Mouse (Mus musculus): ENCODE results near the gene Igfbp2. TPM values are rescaled to one million over a fixed set of nuclear protein-coding genes. Genes with fewer than 3 reads are reported as not detected.

The Igfbp2 gene
- polyA plus RNA-seq, 1 experiment, result 308 TPM

GRCm38 (mm10) chr1:72885111-72885818, 61.0 kb downstream of the Igfbp2 start:
- 74% methylated on average over 11 of the region's 11 CpGs for WGBS
- TF ChIP-seq CTCF (IDR thresholded peaks at IDR 0.05; ENCODE audit: insufficient read depth, low read length) (no peak), POLR2A (IDR thresholded peaks at IDR 0.05; ENCODE audit: borderline replicate concordance, extremely low read depth, low read depth, low read length) (no peak)

GRCm38 (mm10) chr1:72885819-72886169, 61.5 kb downstream of the Igfbp2 start:
- TF ChIP-seq POLR2A (IDR thresholded peaks at IDR 0.05; ENCODE audit: borderline replicate concordance, extremely low read depth, low read depth, low read length) (no peak), CTCF (IDR thresholded peaks at IDR 0.05; ENCODE audit: insufficient read depth, low read length) (no peak)
- Histone ChIP-seq H3K4me1 (ENCODE audit: control insufficient read depth, insufficient read depth, low read length) (peaks cover 2% of the 10 kb centered on the region; the same call in 1 of the 2 replicates), H3K4me3 (replicated peaks; ENCODE audit: extremely low read depth, low read depth, low read length) (no peak overlapping the region)
- WGBS, result 64% methylated on average over 7 of the region's 7 CpGs
- DNase-seq, result no peak

More at GRCm38 (mm10) chr1:72885111-72885818, 61.0 kb downstream of the Igfbp2 start:
- Histone ChIP-seq H3K4me1 (ENCODE audit: control insufficient read depth, insufficient read depth, low read length) (peaks cover 2% of the 10 kb centered on the region; the same call in 1 of the 2 replicates), H3K4me3 (replicated peaks; ENCODE audit: extremely low read depth, low read depth, low read length) (no peak overlapping the region)
- no peak for DNase-seq

GRCm38 (mm10) chr1:72887910-72888309, 63.6 kb downstream of the Igfbp2 start:
- Histone ChIP-seq H3K4me1 (ENCODE audit: control insufficient read depth, insufficient read depth, low read length) (peaks cover 2% of the 10 kb centered on the region; the same call in 1 of the 2 replicates), H3K4me3 (replicated peaks; ENCODE audit: extremely low read depth, low read depth, low read length) (no peak overlapping the region)
- 23% methylated on average over 1 of the region's 1 CpGs for WGBS
- no peak for DNase-seq
- TF ChIP-seq POLR2A (IDR thresholded peaks at IDR 0.05; ENCODE audit: borderline replicate concordance, extremely low read depth, low read depth, low read length) (no peak), CTCF (IDR thresholded peaks at IDR 0.05; ENCODE audit: insufficient read depth, low read length) (no peak)

- H3K4me3 ChIP-seq (replicated peaks; ENCODE audit: extremely low read depth, low read depth, low read length), result no peak overlapping the region
- H3K4me1 ChIP-seq (ENCODE audit: control insufficient read depth, insufficient read depth, low read length), result no peaks in the 10 kb centered on the region
- WGBS, result 81% methylated on average over 2 of the region's 2 CpGs
- no peak for TF ChIP-seq POLR2A (IDR thresholded peaks at IDR 0.05; ENCODE audit: borderline replicate concordance, extremely low read depth, low read depth, low read length)
- TF ChIP-seq CTCF (IDR thresholded peaks at IDR 0.05; ENCODE audit: insufficient read depth, low read length), result no peak
- DNase-seq, result no peak
Observed at GRCm38 (mm10) chr1:72895821-72896220, 71.5 kb downstream of the Igfbp2 start.

Other genes starting within 250 kb of the Igfbp2 start
- gene Smarcal1, start 241.3 kb upstream of the Igfbp2 start, polyA plus RNA-seq (2012; rRNA removed), result 25.3 and 29.5 TPM in 2 replicates
- gene Ankar, start 123.9 kb upstream of the Igfbp2 start, polyA plus RNA-seq (2012; rRNA removed), result not detected in 2 replicates
- 483 and 531 TPM in 2 replicates for gene Rpl37a, start 113.2 kb upstream of the Igfbp2 start, polyA plus RNA-seq (2012; rRNA removed)
- 91.2 and 118 TPM in 2 replicates for gene Igfbp5, start 50.4 kb downstream of the Igfbp2 start, polyA plus RNA-seq (2012; rRNA removed)
- not detected in 2 replicates for gene Tnp1, start 191.4 kb downstream of the Igfbp2 start, polyA plus RNA-seq (2012; rRNA removed)

All from lung, adult 2 months (tissue).